Mouse (Mus musculus): ENCODE measurements around the gene Gnpnat1.

The Gnpnat1 gene

DNA sequence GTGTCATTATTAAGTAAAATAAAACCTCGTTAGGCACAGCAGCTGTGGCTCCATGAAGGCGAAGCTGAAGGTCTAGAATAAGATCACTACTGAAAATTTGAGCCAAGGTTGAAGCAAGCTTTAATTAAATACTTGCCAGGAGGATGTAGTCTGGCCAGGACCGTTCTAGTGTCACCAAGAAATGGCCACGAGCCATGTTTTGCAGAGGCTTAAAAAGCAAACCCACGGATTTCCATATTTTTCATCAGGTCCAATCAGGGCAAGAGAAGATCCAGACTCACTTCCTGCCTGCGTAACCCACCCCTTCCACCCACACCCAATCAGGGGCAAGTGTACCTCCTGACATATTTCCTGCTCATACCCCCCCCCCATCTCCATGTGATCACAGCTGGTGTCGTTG is 1.1 kb downstream of the Gnpnat1 start:
- no peak for DNase-seq (ENCODE audit: low read depth, low spot score)

DNA sequence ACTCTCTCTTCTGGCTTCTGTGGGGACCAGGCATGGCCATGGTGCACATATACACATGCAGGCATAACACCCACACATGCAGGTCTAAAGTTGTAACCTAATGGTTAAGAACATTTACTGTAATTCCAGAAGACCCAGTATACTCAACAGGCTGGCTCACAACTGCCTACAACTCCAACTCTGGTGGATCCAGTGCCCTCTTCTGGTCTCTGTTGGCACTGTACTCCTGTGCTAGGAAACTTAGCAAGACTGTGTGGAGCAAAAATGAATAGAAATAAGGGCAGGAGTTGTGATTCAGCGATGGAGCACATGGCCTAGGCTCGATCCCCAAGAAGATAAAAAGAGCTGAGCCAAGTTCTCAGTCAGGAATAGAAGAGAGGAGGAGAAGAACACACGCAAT is 4.9 kb downstream of the Gnpnat1 start:
- no peak for DNase-seq (ENCODE audit: low read depth, low spot score)

DNA sequence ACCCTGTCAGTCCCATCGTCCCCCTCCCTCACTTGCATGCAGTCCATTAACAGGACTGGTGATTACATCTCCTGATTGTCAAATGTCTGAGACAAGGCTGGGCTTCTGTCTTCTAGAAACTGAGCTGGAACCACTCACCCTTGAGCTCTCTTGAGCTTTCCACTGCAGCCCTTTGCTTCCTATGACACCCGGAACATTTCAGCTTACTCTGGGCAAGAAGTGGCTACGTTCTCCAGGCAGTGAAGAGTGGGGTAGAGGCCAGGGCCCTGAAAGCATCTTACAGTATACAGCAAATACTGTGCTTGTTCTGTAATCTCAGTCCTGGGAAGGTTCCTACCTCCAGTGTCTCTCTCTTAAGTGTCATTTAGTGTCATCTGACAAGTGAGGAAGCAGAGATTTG is 15.5 kb downstream of the Gnpnat1 start:
- DNase-seq (ENCODE audit: low read depth, low spot score) = no peak

DNA sequence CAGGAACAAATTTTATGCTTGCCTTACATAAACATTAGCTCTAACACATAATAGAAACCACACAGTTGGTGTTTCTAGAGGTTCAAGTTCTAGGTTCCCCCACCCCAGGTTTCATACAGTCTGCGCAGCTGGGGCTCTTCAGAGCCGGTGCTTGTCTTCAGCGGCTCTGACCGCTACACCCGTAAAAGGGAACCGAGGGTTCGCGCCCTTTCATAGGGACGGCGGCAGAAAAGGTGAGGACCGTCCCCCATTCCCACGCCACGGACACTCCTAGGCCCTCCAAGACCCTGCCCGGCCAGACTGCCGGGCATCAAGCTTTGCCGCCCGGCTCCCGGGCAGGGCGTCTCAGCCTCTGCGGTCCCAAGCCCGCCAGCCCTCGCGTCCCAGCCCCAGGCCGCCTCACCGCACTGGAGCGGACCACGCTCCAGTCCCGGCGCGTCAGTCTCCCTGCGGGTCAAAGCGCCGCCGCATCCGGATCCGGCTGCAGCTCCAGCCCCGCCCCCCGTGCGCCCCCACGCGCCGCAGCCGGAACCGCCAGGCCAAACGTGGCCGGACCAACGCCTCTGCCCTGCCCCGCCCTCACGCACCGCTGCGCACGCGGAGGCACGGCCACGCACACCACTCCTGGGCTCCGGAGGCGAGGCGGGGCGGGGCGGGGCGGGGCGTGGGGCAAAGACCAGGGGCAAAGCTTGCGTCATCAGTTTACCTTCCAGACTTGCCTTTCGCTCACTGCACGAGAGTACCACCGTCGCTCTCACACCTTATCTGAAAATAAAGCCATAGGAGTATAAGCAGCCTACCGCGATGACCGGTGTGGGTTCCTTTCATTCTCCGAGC is 16.1 kb downstream of the Gnpnat1 start:
- peak; percentile 82 for DNase-seq (ENCODE audit: low read depth, low spot score)

DNA sequence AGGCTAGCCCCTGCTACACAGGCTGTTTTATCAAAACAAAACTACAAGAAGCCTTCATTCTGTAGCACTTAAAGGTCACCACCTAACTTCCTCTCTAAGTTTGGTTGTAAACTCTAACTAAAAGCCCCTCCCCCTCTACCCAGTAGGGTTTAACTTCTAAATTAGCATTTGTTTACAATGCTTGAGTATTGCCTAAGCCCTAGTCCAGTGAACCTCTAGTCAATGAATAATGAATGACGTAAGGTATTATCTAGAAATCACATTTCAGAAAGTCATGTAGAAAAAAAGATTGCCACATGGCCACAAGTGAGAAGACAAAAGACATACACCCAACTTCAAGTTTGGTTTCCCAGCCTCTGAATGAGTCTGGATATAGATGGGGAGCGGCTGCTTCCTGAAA is 17.2 kb downstream of the Gnpnat1 start:
- no peak for DNase-seq (ENCODE audit: low read depth, low spot score)

DNA sequence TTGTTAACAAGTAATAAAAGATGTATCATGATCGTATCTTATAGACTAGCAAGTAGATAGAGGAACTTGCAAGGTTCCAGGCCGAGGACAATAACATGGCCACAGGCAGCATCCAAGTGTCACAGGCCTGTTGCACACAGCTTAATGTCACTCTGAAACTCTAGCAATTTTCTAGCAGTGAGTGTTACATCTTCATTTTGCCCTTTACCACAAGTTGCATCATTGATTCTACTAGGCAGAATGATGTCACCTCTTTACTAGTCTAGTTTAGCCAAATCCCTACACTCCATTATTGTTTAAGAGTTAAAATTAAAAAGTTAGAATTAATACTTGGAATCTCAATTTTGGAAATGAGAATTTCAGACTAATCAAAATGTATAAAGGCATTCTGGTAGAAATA is 19.1 kb downstream of the Gnpnat1 start:
- DNase-seq (ENCODE audit: low read depth, low spot score) = no peak

DNA sequence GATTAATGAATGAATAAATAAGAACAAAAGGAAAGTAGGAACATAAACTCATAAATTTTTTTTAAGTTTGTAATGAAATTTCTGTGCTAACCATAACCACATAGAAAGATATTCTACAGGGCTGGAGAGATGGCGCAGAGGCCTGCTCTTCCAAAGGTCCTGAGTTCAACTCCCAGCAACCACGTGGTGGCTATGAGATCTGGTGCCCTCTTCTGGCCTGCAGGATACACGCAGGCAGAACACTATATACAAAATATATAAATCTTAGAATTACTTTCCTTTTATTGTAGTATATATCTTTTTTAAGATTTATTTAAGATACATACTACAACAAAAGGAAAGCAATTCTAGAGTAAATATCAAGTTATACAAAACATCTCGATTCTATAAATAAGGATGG is 21.8 kb downstream of the Gnpnat1 start:
- no peak for DNase-seq (ENCODE audit: low read depth, low spot score)

DNA sequence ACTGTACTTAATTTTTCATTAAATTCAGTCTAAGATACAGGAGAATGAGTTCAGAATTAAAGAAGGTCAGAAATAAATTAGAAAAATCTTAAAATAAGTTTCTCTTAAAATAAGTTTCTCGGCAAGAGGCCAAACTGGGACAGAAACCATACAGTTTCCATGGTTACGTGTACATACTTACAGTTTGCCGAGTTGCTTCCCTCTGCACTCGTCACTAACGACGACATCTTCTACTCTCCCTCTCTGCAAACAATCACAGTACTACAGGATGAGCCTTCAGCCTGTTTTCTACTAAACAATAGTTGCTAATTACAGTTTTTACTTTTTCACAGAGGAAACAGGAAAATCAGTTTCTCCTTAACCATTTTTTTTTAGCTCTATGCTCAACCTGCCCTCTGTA is 24.0 kb downstream of the Gnpnat1 start:
- DNase-seq (ENCODE audit: low read depth, low spot score) = no peak

DNA sequence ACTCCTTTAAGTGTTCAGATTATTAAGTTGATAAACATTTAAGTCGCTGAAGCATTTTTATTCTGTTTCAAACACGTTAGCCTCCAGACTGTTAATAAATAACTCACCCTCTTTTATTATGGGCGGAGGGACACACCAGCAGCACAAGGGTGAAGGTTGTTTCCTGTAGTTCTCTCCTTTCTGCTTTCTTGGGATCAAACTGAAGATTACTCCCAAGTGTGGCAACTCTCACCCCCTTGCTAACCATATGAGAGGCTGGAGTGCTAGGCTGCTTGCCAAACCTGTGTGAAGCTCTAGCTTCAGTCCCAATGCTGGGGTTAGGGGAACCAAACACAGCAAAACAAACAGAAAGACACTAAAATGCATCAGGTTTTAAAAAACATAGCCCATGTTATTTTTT is 25.9 kb downstream of the Gnpnat1 start:
- DNase-seq (ENCODE audit: low read depth, low spot score) = no peak

DNA sequence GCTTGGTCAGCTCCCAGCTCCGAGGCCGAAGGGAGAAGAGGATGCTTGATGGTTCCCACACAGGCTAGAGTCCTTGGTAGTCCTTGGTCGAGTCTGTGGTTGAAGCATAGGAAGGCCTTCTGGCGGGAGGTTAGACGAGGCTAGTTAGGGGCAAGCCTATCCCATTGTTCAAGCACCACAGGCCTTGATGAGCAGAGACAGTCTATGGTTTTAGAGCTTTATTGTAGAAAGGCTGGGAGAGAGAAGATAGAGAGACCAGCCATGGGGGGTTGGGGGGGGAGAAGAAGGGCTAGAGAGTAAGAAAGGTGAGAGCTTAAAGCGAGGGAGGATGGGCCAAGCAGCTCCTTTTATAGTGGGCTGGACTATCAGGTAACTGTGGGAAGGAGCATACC is 39.5 kb downstream of the Gnpnat1 start:
- no peak for DNase-seq (ENCODE audit: low read depth, low spot score)

DNA sequence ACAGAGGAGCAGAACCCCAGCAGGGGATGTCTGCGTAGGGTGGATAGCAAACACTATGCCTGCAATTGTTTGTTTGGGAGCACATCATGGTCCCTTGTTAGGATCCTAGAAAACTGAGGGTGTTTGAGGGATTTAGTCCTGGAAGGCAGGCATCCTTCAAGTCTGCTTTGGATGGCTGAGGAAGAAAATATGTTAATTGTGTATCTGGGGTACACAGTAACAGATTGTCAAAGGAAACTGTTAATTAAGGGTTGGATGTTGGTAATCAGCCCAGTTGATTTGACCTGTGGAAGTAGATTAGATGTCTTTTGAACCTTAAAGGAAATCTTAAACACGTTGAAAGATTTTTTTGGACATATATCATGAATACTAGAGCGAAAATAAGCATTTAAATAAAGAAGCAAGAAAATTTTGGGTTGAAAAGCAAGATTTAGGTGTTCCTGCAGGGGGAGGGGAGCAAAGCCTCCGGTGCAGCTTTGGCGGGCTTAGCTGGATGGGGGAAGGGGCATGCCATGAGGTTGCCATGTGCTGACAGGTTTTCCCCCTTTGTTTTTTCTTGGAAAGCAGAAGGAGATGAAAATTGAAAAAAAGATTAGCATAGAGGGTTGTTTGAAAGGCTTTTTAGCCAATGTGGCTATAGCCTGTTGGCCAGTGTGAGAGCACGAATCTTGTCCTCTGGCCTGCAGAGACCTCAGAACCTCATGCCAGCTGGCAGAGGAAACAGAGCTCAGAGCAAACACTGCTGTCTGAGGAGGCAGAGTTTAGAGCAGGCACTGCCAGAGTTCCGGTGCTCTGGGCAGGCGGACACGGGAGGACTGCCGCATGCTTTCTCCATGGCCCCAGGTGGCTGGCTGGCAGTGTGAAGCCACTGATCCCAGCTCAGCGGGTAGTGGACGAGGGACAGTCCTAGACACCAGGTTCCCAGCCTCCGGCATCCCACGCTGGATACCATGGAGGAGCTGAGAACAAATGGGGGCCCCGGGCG is 40.2 kb downstream of the Gnpnat1 start:
- DNase-seq (ENCODE audit: low read depth, low spot score) = no peak

DNA sequence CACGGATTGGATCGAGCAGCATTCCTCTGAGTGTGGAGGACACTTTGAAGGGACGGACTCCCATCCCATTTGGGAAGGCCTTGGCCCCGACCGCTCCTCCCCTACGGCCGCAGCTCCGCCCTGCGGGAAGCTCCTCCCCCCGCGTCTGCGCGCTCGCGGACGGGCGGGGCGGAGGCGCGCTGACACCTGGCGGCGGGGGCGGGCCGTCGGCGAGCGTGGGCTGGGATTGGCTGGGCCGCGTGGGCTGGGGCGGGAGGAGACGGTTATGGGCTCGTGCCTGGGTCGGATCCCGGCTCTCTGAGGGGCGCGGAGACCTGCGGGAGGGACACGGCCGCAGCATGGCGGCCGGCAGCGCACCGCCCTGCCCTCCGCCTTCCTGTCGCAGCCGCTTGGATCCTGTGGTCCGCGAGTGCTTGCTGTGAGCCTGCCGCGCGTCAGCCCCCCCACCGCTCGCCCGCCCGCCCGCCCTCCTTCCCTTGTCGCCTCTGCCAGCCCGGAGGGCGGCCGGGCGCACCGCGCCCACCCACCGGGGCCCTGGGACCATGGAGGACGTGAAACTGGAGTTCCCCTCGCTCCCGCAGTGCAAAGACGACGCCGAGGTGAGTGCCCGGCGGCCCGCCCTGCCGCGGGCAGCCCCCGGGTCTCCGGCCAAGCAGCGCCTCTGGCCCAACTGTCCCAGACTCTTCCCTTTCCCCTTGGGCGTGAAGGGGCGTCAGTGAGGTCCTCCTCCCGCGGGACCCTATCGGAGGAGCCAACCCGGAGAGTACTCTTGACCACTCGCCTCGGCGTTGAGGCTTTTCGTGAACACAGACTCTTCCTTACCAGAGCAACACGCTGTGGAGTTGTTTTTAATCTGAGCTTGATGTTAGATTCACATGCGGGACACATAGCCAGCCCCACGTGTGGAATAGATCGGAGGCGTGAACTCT is 53.5 kb downstream of the Gnpnat1 start, which contains the start of gene Styx:
Gene Styx (plus strand): TSS at position 163 of the 929 bp plus-strand sequence.
- DNase-seq (ENCODE audit: low read depth, low spot score) = peak; percentile 82

DNA sequence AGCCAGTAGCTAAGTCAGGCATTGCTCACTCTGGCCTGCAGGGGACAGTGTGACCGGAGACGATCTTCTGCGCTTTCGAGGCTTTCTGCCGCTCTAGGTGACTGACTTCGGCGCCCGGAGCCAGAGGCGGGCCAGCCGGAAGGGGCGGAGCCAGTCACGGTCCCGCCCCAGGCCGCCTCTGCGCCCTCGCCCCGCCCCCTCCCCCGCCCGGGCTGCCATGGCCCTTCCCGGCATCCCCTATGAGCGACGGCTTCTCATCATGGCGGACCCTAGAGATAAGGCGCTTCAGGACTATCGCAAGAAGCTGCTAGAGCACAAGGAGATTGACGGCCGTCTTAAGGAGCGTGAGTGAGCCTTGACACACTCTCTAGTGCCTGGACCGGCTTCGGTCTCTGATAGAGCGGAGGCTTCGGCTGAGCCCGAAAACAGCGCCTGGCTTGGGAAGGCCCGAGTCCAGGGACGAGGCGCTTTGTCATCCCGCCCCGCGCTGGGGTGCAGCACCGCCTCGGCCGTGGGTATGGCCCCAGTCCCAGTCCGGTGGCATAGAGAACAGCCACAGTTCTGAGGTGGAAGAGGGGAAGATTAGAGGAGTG is 75.0 kb downstream of the Gnpnat1 start, which contains the start of gene Psmc6:
Gene Psmc6 (plus strand): TSS at position 200 of the 593 bp plus-strand sequence.
- DNase-seq (ENCODE audit: low read depth, low spot score) = peak; percentile 81

DNA sequence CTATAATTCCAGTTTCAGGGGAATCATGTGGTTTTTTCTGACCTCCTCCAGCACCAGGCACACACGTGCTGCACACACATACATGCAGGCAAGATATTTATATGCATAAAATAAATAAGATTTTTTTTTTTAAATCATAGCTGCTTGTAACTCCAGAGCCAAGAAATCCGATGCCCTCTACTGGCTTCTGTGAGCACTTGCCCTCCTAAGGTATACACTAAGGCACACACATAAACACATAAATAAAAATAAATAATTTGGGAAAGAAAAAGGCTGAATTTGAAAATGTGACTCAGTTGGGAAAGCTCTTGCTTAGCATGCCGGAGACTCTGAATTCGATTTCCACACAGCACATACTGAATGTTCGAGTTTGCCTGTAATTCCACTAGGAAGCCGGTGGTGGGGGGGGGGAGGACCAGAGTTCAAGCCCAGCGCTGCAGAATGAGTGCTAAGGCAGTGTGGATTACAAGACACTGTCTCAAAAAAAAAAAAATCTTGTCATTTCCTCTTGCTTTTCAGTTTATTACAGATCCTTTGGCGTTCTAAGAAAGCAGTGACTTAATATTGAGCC is 75.6 kb downstream of the Gnpnat1 start:
- peak; percentile 18 for DNase-seq (ENCODE audit: low read depth, low spot score)

DNA sequence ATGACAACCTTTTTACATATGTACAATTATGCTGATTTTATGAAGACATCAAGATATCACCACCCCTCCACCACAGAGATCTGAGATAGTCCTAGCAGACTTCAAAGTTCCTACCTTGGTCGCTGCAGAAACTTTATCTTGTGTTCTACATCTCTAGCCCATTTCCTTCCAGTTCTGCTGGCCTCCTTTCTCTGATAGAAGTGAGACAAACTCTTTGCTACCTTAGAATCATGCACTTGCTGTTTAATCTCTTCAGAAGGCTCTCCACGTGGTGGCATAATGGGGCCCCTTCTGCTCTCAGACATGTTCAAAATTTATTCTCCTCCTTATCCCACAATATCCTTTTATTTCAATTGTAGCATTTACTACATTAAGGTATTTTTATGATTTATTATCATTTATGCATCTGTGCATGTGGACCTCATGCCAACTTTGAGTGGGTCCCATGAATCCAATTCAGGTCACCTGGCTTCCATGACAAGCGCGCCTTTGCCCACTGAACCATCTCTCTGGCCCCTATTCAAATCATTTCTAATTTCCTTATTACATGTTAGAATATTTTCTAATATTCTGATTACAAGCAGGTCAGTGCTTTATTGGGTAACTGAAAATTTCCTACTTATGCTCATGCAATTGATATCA is 76.5 kb downstream of the Gnpnat1 start:
- DNase-seq (ENCODE audit: low read depth, low spot score) = no peak

All from WW6 (cell line).